Mouse (Mus musculus) embryonic facial prominence, embryonic 12.5 days (tissue): ENCODE measurements around the gene L2hgdh. TPM values are rescaled to one million over a fixed set of nuclear protein-coding genes. Genes with fewer than 3 reads are reported as not detected.

ENCODE experiments used
- ATAC-seq: fragments of 200-750 bp; cut with Nextera tagmentation; 2 replicates; pipeline ENCODE4 v1.8.0; 2017; ENCODE audit not compliant: insufficient number of reproducible peaks, insufficient read depth, low FRiP score, low TSS enrichment
- H3K27ac ChIP-seq: fragments of 300-500 bp; sonication (generic); 2 replicates; pipeline ENCODE4 v1.5.1; 2016; ENCODE audit warnings: mild to moderate bottlenecking
- H3K27me3 ChIP-seq: fragments of 300-500 bp; sonication (generic); 2 replicates; pipeline ENCODE4 v1.6.1; 2016; ENCODE audit warnings: mild to moderate bottlenecking, moderate library complexity
- H3K36me3 ChIP-seq: fragments of 300-500 bp; sonication (generic); 2 replicates; pipeline ENCODE4 v1.6.1; 2016; ENCODE audit warnings: mild to moderate bottlenecking
- H3K4me1 ChIP-seq: fragments of 300-500 bp; sonication (generic); 2 replicates; pipeline ENCODE4 v1.6.1; 2016
- H3K4me2 ChIP-seq: fragments of 300-500 bp; sonication (generic); replicated peaks from 2 replicates; pipeline ENCODE4 v1.6.1; 2016; ENCODE audit warnings: mild to moderate bottlenecking, moderate library complexity
- H3K4me3 ChIP-seq: fragments of 300-500 bp; sonication (generic); 2 replicates; pipeline ENCODE4 v1.5.1; 2016; ENCODE audit warnings: mild to moderate bottlenecking
- H3K9ac ChIP-seq: fragments of 300-500 bp; sonication (generic); 2 replicates; pipeline ENCODE4 v1.6.1; 2016; ENCODE audit warnings: mild to moderate bottlenecking, moderate library complexity
- H3K9me3 ChIP-seq: fragments of 300-500 bp; sonication (generic); 2 replicates; pipeline ENCODE4 v1.6.1; 2016; ENCODE audit warnings: mild to moderate bottlenecking, moderate library complexity
- WGBS: fragments of 180-500 bp; shearing (Covaris S2); methylation state at CpG from one replicate; pipeline ENCODE4 v1.1.7; 2016; 5-methylcytosine and 5-hydroxymethylcytosine counted together
- polyA plus RNA-seq: library from polyadenylated mRNA; unstranded; fragments of >200 nt; fragmentation: Nextera tagmentation; extraction: Ambion mirVana; gene quantifications from 2 replicates; pipeline ENCODE4 v1.2.1, GENCODE M21; 2016

L2hgdh gene
- polyA plus RNA-seq, 1 experiment from 2014 or later = 21.2 TPM

GRCm38 (mm10) chr12:69757418-69758141 lies 32.9 kb upstream of the L2hgdh start:
- Histone ChIP-seq H3K9ac (no peak overlapping the region), H3K4me2 (peak overlapping the region; percentile 48), H3K27me3 (no peaks in the 10 kb centered on the region), H3K4me1 (peaks cover 11% of the 10 kb centered on the region; the same call in 1 of the 2 replicates), H3K9me3 (no peaks in the 10 kb centered on the region), H3K36me3 (no peaks in the 10 kb centered on the region), H3K27ac (no peak overlapping the region), H3K4me3 (0 out of 2 replicates have a peak overlapping the region, but pooled peaks have one; percentile 9)
- 18% methylated on average over 22 of the region's 22 CpGs for WGBS
- peak; percentile 61; the same call in 1 of the 2 replicates for ATAC-seq

GRCm38 (mm10) chr12:69756015-69756414 lies 31.3 kb upstream of the L2hgdh start:
- peaks cover 18% of the 10 kb centered on the region; the same call in 1 of the 2 replicates for H3K4me1 ChIP-seq
- 77% methylated on average over 5 of the region's 5 CpGs for WGBS

DNA sequence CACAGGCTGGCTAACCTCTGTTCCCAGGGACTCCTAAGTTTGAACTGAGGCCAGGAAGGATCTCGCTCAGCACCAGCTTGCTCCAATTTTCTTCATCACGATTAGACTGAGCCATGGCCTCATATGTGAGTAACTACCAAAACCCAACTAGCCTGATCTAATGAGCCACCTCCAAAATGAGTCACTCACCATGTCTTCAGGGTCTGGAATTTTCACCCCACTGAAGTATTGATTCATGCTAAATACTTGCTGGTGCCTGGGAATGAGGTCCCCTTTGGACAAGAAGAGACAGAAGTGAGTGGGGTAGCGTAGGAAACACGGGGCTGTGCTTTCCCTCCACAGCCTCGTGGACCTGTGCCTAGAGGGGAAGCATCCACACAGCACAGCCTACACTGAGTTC lies 29.3 kb upstream of the L2hgdh start:
- ATAC-seq = no peak
- Histone ChIP-seq H3K27me3 (no peaks in the 10 kb centered on the region), H3K9ac (no peak overlapping the region), H3K36me3 (no peaks in the 10 kb centered on the region), H3K4me2 (no peak overlapping the region), H3K27ac (no peak overlapping the region), H3K4me3 (no peak overlapping the region), H3K9me3 (no peaks in the 10 kb centered on the region), H3K4me1 (peaks cover 16% of the 10 kb centered on the region; the same call in 1 of the 2 replicates)
- 75% methylated on average over 5 of the region's 5 CpGs for WGBS

More at GRCm38 (mm10) chr12:69756015-69756414, 31.3 kb upstream of the L2hgdh start:
- no peak overlapping the region for H3K9ac ChIP-seq
- no peaks in the 10 kb centered on the region for H3K36me3 ChIP-seq
- H3K27ac ChIP-seq = no peak overlapping the region
- ATAC-seq = no peak
- no peaks in the 10 kb centered on the region for H3K27me3 ChIP-seq
- no peak overlapping the region for H3K4me3 ChIP-seq
- H3K9me3 ChIP-seq = no peaks in the 10 kb centered on the region
- H3K4me2 ChIP-seq = no peak overlapping the region

GRCm38 (mm10) chr12:69751864-69752341 lies 27.2 kb upstream of the L2hgdh start:
- WGBS = 14% methylated on average over 10 of the region's 10 CpGs
- Histone ChIP-seq H3K4me3 (no peak overlapping the region), H3K36me3 (no peaks in the 10 kb centered on the region), H3K4me1 (0 out of 2 replicates have a peak, but pooled peaks cover 7% of the 10 kb centered on the region), H3K27me3 (no peaks in the 10 kb centered on the region), H3K9ac (no peak overlapping the region), H3K27ac (no peak overlapping the region), H3K4me2 (no peak overlapping the region), H3K9me3 (no peaks in the 10 kb centered on the region)
- ATAC-seq = no peak

- Histone ChIP-seq H3K9ac (no peak overlapping the region), H3K4me2 (no peak overlapping the region), H3K27ac (no peak overlapping the region), H3K9me3 (no peaks in the 10 kb centered on the region), H3K4me1 (no peaks in the 10 kb centered on the region), H3K4me3 (no peak overlapping the region), H3K27me3 (no peaks in the 10 kb centered on the region), H3K36me3 (no peaks in the 10 kb centered on the region)
- 83% methylated on average over 5 of the region's 5 CpGs for WGBS
- no peak for ATAC-seq
Measured at GRCm38 (mm10) chr12:69744138-69744537, 19.5 kb upstream of the L2hgdh start.

GRCm38 (mm10) chr12:69741965-69742364 lies 17.3 kb upstream of the L2hgdh start:
- no peaks in the 10 kb centered on the region for H3K4me1 ChIP-seq
- no peak overlapping the region for H3K9ac ChIP-seq
- ATAC-seq = no peak
- no peak overlapping the region for H3K4me3 ChIP-seq
- no peaks in the 10 kb centered on the region for H3K9me3 ChIP-seq
- H3K27me3 ChIP-seq = no peaks in the 10 kb centered on the region
- no peak overlapping the region for H3K27ac ChIP-seq
- 60% methylated on average over 5 of the region's 5 CpGs for WGBS
- H3K4me2 ChIP-seq = no peak overlapping the region
- H3K36me3 ChIP-seq = no peaks in the 10 kb centered on the region

- 80% methylated on average over 3 of the region's 3 CpGs for WGBS
- ATAC-seq = no peak
Measured at GRCm38 (mm10) chr12:69733923-69734322, 9.2 kb upstream of the L2hgdh start.

DNA sequence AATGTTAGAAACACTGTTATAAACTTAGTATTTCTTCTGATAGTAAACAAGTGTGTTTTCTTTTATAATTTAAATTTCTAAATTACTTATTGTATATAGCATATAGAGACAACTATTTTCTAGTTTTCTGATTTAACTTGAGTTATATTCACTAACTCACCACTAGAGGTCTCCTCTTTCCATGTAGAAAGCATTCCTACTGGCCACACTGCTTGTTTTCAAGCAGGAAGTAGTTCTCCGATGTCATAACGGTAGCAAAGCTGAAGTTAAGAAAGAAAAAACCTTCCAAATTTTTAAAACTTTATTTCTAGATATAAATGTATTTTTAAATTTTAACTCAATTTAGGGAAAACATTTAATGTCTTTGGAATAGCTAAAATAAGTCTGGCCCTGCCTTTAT lies 8.8 kb upstream of the L2hgdh start:
- H3K36me3 ChIP-seq = no peaks in the 10 kb centered on the region
- H3K4me2 ChIP-seq = no peak overlapping the region
- 7% methylated on average over 2 of the region's 2 CpGs for WGBS
- H3K27ac ChIP-seq = no peak overlapping the region
- no peaks in the 10 kb centered on the region for H3K9me3 ChIP-seq
- H3K4me1 ChIP-seq = no peaks in the 10 kb centered on the region
- ATAC-seq = no peak
- H3K4me3 ChIP-seq = no peak overlapping the region
- H3K9ac ChIP-seq = no peak overlapping the region
- no peaks in the 10 kb centered on the region for H3K27me3 ChIP-seq

More at GRCm38 (mm10) chr12:69733923-69734322, 9.2 kb upstream of the L2hgdh start:
- Histone ChIP-seq H3K36me3 (no peaks in the 10 kb centered on the region), H3K4me3 (no peak overlapping the region), H3K9me3 (no peaks in the 10 kb centered on the region), H3K27me3 (no peaks in the 10 kb centered on the region), H3K9ac (no peak overlapping the region), H3K4me1 (no peaks in the 10 kb centered on the region), H3K27ac (no peak overlapping the region), H3K4me2 (no peak overlapping the region)

- Histone ChIP-seq H3K27me3 (no peaks in the 10 kb centered on the region), H3K4me1 (no peaks in the 10 kb centered on the region), H3K27ac (no peak overlapping the region), H3K4me2 (no peak overlapping the region), H3K4me3 (no peak overlapping the region), H3K36me3 (no peaks in the 10 kb centered on the region), H3K9ac (no peak overlapping the region), H3K9me3 (no peaks in the 10 kb centered on the region)
- WGBS = 42% methylated on average over 5 of the region's 5 CpGs
- no peak for ATAC-seq
Measured at GRCm38 (mm10) chr12:69732221-69732620, 7.5 kb upstream of the L2hgdh start.

- no peak for ATAC-seq
- H3K4me3 ChIP-seq = no peak overlapping the region
- WGBS = 86% methylated on average over 1 of the region's 1 CpGs
- H3K27me3 ChIP-seq = no peaks in the 10 kb centered on the region
- H3K9ac ChIP-seq = no peak overlapping the region
- H3K9me3 ChIP-seq = no peaks in the 10 kb centered on the region
- H3K4me1 ChIP-seq = peaks cover 6% of the 10 kb centered on the region; the same call in 1 of the 2 replicates
- H3K36me3 ChIP-seq = no peaks in the 10 kb centered on the region
- H3K27ac ChIP-seq = no peak overlapping the region
- no peak overlapping the region for H3K4me2 ChIP-seq
Measured at GRCm38 (mm10) chr12:69730306-69730705, 5.6 kb upstream of the L2hgdh start.

DNA sequence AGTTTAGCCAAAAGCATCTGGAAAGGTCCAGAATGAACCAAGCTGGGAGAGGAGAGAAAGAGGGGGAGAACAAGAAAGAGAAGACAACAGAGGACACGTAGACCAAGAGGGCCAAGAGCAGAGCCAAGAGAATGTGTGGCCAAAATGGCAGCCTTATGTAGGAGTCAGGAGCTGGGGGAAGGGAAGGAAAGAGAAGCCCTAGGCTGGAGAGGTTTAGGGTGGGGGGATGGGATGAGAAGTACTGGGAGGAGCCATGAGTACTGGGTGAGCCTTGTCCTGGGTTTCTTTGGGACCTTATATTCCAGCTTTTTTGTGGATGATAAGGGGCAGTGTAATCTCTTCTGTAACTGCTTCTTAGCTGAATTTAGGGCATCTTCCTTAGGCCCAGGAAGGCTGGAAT lies 4.6 kb upstream of the L2hgdh start:
- 81% methylated on average over 1 of the region's 1 CpGs for WGBS
- no peak overlapping the region for H3K4me3 ChIP-seq
- no peak overlapping the region for H3K27ac ChIP-seq
- H3K9ac ChIP-seq = no peak overlapping the region
- H3K4me2 ChIP-seq = no peak overlapping the region
- ATAC-seq = no peak
- no peaks in the 10 kb centered on the region for H3K27me3 ChIP-seq
- H3K9me3 ChIP-seq = no peaks in the 10 kb centered on the region
- no peaks in the 10 kb centered on the region for H3K36me3 ChIP-seq
- peaks cover 6% of the 10 kb centered on the region; the same call in 1 of the 2 replicates for H3K4me1 ChIP-seq

- peak overlapping the region; percentile 88 for H3K4me2 ChIP-seq
- 3% methylated on average over 24 of the region's 24 CpGs for WGBS
- ATAC-seq = no peak
- peaks cover 15% of the 10 kb centered on the region; the same call in 1 of the 2 replicates for H3K4me1 ChIP-seq
- H3K9me3 ChIP-seq = peaks cover 8% of the 10 kb centered on the region
- H3K27me3 ChIP-seq = no peaks in the 10 kb centered on the region
- H3K4me3 ChIP-seq = peak overlapping the region; percentile 60
- 0 out of 2 replicates have a peak overlapping the region, but pooled peaks have one; percentile 85 for H3K27ac ChIP-seq
- H3K36me3 ChIP-seq = peaks cover 15% of the 10 kb centered on the region
- peak overlapping the region; percentile 77 for H3K9ac ChIP-seq
Measured at GRCm38 (mm10) chr12:69724018-69724710, 509 bp downstream of the L2hgdh start.
